Mouse (Mus musculus) brain, embryonic 14.5 days (tissue): ENCODE results near the gene Snrpd3.

Source experiments
- CTCF ChIP-seq: fragments of 200-500 bp; IDR thresholded peaks from 2 replicates; pipeline ENCODE4 v1.5.1; 2012; ENCODE audit warnings: inconsistent platforms, mild to moderate bottlenecking, moderate library complexity, borderline replicate concordance; ENCODE audit not compliant: insufficient read depth, insufficient read length; ENCODE audit errors: extremely low read depth
- POLR2A ChIP-seq: fragments of 200-500 bp; IDR thresholded peaks from 2 replicates; pipeline ENCODE4 v1.6.1; 2012; ENCODE audit warnings: mild to moderate bottlenecking, inconsistent platforms, borderline replicate concordance; ENCODE audit not compliant: poor library complexity, insufficient read depth, insufficient read length, severe bottlenecking; ENCODE audit errors: extremely low read depth

- TF ChIP-seq POLR2A: no peak
- TF ChIP-seq CTCF: no peak
Measured at GRCm38 (mm10) chr10:75511897-75512296, 5.5 kb upstream of the Snrpd3 start.
